Mouse (Mus musculus): ENCODE results near the gene Gm49450.

DNA sequence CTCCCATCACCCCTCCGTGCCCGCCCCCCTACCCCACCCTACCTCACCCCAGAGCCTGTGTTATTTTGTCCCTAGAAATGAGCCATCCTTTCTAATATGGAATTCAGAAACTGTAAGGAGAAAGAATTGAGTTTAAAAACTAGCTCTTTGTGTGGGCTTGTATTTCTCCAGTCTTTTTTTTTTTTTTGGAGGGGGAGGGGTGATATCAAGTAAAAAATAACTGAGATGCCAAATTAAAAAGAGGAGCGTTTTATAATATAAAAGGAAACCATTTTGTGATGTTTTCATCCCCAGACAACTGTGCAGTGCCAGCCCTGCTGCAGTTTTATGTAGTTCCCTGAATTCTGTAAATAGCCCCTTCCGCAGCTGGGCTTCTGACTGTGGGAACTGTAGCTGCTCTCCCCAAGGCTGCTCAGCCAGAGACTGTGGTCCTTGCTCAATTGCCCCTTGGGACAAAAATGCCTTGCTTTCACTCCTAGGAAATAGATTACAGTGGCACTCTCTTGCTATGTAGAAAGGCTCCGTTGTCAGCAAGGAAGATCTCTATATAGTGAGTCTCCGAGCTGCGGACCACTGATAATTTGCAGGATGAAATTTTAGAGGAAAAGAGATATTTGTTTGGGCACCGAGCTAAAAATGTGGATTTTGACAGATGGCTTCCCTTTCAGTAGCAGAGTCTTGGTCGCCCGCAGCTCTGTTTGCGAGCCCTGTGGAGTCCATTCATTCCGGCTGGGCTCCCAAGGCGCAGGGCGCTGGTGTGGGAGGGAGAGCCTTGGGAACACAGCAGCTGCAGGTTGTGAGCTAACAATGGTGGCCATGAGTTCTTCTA is 1.3 kb upstream of the Gm49450 start:
- TF ChIP-seq POLR2A (IDR thresholded peaks at IDR 0.05; ENCODE audit: control insufficient read depth, extremely low read depth, insufficient read depth, low read length, poor library complexity) (no peak), CTCF (IDR thresholded peaks at IDR 0.05; ENCODE audit: borderline replicate concordance, control insufficient read depth, extremely low read depth, insufficient read depth, low read length, poor library complexity) (no peak)
